Mouse (Mus musculus) left cerebral cortex, postnatal 10 days (tissue): Measurements from ENCODE around the gene Leprot. TPM values are rescaled to one million over a fixed set of nuclear protein-coding genes. Genes with fewer than 3 reads are reported as not detected.

Experiments used
- DNase-seq, 2 experiments: peaks; one replicate each; pipeline ENCODE4 v3.0.0; 2021 to 2022; ENCODE audit warnings: low spot score in 2 of 2, mixed read lengths in 1 of 2; ENCODE audit errors: extremely low spot score in 1 of 2
- intact Hi-C: fragments of 180-260 bp; cut with DNase I; formaldehyde crosslinking; loops from one replicate; pipeline ENCODE4 v1.15.1; 2025
- total RNA-seq, 2 experiments: library from RNA; stranded (reverse); gene quantifications; 2 replicates each; pipeline ENCODE4 v1.2.3; 2021

Gene Leprot
- total RNA-seq, 2 experiments from 2014 or later, result 27.1 to 28.7 TPM

GRCm38 (mm10) chr4:101705325-101705724 is 57.8 kb downstream of the Leprot start:
- intact Hi-C loops, result no loop called here
- DNase-seq, result no peak

GRCm38 (mm10) chr4:101707234-101707633 is 59.7 kb downstream of the Leprot start:
- intact Hi-C loops, result no loop called here
- DNase-seq, result no peak

GRCm38 (mm10) chr4:101707953-101708352 is 60.4 kb downstream of the Leprot start:
- intact Hi-C loops, result no loop called here

More at GRCm38 (mm10) chr4:101707953-101708352, 60.4 kb downstream of the Leprot start:
- DNase-seq, result no peak

Other genes starting within 250 kb of the Leprot start
- gene Ak4, start 228.4 kb upstream of the Leprot start, total RNA-seq, result 10 to 100 TPM; 18.7 to 22.0 TPM
- 100 to 1,000 TPM; 278 to 284 TPM for gene Dnajc6, start 151.1 kb upstream of the Leprot start, total RNA-seq
- 1 to 10 TPM; 4.0 to 5.8 TPM for gene Lepr, start 69.7 kb downstream of the Leprot start, total RNA-seq
- not detected for gene B020004J07Rik, start 196.3 kb downstream of the Leprot start, total RNA-seq
- not detected for gene C130073F10Rik, start 246.1 kb downstream of the Leprot start, total RNA-seq